Mouse (Mus musculus) adrenal gland, postnatal 4 days (tissue): ENCODE measurements around the gene Pak1ip1. TPM values are rescaled to one million over a fixed set of nuclear protein-coding genes. Genes with fewer than 3 reads are reported as not detected.

Experiments used
- DNase-seq, 2 experiments: peaks; one replicate each; pipeline ENCODE4 v3.0.0; 2021 to 2022; ENCODE audit warnings: low spot score in 2 of 2, mixed read lengths in 2 of 2
- total RNA-seq, 2 experiments: library from RNA; stranded (reverse); gene quantifications; 2 replicates each; pipeline ENCODE4 v1.2.3; 2021

Pak1ip1 gene
- total RNA-seq, 2 experiments from 2014 or later = 63.4 to 66.3 TPM

DNA sequence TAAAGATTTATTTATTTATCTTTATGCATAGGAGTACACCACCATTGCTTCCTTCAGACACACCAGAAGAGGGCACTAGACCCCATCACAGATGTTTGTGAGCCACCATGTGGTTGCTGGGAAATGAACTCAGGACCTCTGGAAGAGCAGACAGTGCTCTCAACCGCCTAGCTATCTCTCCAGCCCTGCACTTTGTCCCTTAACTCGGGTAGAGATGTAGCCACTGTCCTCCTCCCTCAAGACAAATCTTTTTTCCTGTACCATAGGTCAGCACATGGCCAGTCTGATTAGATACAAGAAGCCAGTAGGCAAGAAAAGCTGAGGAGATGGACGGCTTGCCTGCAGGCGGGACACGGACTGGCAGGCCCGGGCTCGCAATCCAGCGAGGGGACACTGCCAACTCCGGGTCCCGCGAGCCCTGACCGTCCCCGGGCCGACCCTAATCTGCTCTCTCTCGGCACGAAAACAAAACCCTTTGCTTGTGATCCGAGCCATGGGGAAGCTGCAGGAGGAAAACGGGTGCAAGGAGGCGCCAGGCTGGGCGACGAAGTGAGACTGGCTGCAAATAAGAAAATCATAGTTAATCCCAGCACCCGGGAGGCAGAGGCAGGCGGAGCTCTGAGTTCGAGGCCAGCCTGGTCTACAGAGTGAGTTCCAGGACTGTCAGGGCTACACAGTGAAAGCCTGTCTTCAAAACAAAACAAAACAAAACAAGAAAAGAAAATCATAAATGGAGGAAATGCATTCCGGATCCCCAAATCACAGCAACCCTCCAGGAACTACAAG lies 490 bp upstream of the Pak1ip1 start:
- peak; percentile 28 to 41 for DNase-seq

DNA sequence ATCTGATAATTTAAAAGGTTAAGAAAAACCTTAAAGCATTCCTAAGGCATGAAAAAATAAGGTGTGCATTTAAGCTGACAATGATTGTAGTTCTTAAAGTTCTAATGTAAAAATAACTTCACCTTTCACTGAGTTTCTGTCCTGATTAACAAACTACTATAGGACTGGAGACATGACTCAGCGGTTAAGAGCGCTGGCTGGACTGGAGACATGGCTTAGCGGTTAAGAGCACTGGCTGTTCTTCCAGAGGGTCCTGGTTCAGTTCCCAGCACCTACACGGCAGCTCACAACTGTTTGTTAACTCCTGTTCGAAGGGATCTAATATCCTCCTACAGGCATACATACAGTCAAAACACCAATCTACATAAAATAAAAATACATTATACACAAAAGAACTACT lies 1.2 kb downstream of the Pak1ip1 start:
- DNase-seq = no peak

DNA sequence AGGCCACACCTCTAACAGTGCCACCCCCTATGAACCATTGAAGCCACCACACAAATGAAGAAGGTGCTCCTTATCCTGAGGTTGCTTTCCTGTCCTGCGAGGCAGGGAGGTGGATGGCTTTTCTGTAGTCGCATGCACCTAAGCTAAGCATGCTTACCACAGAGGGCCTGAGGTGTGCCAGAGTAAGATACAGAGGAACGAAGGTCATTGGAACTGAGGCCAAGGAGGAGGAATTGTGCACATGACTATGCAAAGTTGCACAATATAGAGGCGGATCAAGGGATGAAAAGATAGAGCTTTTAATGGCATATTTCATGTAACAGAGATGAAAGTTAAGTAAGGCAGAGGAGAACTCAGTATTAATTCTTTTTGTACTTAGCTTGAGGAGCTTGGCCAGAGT lies 5.4 kb downstream of the Pak1ip1 start:
- DNase-seq = no peak

GRCm38 (mm10) chr13:41008271-41008670 lies 7.4 kb downstream of the Pak1ip1 start:
- no peak for DNase-seq

DNA sequence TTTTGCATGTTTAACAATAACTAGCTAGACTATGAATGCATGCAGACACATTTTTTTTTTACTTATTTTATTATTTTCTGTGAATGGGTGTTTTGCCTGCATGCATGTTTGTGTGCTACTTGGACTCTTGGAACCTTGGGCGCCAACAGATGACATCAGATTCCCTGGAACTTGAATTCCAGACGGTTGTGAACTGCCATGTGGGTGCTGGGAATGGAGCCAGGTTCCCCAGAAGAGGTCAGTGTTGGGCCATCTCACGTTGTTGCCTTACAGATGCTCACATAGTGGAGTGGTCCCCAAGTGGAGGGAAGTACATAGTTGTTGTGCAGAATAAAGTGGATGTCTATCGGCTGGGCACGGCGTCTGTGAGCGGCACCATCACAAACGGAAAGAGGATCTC lies 8.1 kb downstream of the Pak1ip1 start:
- DNase-seq = no peak

DNA sequence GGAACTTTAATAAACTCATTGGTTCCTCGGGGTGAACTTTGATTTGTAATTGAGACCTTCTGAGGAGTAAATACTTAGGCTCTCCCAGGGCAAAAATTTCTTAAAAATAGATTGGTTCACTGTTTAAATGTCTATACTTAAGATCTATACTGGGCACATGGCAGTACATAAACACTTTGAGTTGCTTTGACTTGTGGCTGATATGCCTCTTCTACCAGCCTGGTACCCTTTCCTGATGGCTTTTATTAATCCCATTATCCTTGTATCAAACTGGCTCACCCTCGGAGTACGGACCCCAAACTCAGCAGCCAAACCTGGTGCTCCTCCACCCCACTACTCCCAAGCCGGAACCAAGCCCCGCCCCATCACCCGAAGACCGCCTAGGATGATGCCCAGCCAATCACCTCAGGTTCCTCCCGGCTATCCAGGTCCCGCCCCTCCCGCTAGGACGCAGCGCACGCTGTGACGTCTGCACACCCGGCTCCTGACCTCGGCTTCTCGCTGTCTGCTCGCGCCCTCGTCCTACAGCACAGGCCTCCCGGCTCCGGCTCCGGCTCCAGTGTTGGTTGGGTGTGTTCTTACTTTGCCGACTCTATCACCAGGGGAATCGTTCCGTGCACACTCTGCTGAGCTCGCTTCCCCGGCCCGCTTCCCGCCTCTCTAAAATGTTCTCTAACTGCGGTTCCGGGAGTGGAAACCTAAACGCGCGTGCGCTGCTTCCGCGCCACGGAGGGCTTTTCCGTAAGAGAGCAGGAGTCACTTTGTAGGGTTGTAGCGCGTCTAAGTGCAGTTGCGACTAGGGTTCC lies 15.2 kb downstream of the Pak1ip1 start, which contains the start of gene Tmem14c:
Tmem14c (plus strand) TSS at position 464 of the 806 bp plus-strand sequence.
- peak; percentile 83 to 89 for DNase-seq

DNA sequence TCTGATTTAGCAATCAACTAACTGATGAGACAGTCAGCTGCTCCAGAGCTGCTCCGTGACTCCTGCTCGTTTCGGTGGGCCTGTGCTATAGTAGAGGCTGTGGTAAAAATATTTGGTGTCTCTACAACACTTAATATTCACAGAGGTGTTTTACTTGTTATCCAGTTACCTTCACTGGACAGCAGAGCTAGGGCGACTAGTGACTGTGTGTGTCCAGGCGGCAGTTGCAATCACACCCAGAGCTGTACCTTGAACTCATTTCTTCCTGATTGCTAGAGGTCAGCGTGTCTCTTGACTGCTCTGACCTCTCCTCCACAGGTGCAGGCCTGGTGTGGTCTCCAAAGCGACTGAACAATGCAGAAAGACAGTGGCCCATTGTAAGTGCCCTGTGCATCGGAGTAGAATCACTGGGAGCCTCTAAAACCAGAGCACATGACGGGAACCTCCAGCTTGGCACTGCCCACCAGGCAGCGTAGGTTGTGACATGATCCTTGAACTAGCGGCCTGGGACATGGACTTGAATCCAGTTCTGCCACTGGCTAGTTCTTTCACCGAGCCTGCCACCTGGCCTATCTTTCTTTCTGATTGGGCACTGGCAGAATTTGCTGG lies 16.1 kb downstream of the Pak1ip1 start:
- DNase-seq = no peak

DNA sequence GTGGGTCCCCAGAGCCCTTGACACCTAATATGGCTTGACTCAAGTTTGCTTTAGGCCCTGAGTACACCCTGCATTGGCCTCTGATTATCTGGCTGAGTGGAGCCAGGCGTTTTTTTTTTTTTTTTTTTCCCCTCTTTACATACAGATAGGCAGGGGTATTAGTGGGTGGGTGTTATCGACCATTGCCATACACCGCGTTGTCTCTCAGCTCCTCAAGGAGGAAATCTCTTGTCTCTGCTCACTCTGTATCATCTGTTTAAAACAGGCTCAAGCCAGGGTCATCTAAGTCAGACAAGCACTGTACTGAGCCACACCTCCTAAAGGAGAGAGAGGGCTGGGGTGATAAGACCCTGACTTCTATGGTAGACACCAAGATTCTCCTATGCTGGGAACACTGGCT lies 17.0 kb downstream of the Pak1ip1 start:
- no peak for DNase-seq

DNA sequence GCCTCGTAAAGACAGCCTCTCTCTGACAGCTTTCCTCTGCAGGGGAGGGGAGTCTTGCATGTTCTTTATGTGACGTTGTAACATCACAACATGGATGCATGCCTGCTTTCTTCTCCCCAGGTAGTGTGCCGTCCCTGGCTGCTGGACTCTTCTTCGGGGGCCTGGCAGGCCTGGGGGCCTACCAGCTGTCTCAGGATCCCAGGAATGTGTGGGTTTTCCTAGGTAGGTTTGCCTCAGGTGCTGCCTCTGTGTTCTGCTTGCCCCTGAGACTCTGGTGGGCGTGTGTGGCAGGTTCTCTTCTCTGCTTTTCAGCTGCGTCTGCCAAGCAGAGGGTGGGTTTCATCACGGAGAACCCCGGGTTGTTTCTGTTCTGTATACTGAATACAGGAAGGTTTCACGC lies 17.4 kb downstream of the Pak1ip1 start:
- no peak for DNase-seq

- no peak for DNase-seq
Measured at GRCm38 (mm10) chr13:41018756-41019591, 18.2 kb downstream of the Pak1ip1 start.

- DNase-seq = no peak
Measured at GRCm38 (mm10) chr13:41020494-41020893, 19.7 kb downstream of the Pak1ip1 start.

DNA sequence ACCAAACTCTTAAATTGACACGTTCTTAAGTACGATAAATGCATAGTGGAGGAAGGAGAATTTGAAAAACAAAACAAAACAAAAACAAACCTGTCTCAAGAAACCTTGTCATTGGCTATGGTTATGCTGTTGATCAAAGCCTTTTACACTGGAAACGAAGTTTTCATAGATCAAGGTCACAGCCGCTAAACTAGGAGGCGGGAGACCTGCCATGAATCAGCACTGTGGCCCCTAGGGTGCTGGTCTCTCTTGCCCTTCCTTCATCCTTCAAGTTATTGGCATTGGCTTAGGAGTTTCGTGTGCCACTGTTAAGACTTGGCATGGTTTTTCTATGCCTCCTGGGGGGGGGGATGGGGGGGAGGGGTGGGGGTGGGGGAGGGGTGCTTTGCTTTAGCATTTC lies 20.8 kb downstream of the Pak1ip1 start:
- DNase-seq = no peak

DNA sequence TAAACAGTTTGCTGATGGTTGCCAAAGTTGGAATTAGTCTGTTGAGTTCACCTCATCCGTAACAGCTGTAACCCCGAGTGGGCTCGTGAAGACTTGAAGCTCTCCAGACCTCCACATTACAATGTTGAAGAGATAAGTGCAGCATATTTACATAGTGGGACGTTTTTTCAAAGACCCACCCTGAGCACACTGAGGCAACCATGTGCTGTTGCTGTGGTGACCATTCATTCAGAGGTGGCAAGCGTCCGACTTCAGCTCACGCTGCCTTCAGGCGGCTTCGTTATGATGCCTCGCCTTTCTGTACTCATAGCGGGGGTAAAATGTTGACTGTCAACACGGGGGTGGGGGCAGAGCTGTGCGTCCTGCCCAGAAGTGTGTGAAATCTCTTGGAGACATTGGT lies 21.3 kb downstream of the Pak1ip1 start:
- DNase-seq = no peak

DNA sequence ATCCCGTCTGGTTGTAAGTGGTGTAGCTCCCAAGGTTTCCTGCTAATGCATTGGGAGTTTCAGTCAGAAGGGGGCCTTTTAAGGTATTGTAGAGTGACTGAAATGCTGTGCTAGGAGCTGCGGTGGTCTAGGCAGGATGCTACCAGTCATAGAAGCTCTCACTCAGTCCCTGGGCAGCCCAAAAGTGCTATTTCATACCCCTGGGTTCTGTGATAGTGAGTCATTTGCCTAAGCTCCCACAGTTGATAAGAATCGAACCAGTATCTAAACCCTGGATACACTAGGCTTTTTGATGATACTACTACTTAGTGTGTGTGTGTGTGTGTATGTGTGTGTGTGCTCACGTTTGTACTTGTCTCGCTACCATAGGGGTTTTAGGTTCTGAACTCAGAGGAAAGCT lies 29.3 kb downstream of the Pak1ip1 start:
- no peak for DNase-seq

- no peak for DNase-seq
Measured at GRCm38 (mm10) chr13:41042511-41042910, 41.7 kb downstream of the Pak1ip1 start.

DNA sequence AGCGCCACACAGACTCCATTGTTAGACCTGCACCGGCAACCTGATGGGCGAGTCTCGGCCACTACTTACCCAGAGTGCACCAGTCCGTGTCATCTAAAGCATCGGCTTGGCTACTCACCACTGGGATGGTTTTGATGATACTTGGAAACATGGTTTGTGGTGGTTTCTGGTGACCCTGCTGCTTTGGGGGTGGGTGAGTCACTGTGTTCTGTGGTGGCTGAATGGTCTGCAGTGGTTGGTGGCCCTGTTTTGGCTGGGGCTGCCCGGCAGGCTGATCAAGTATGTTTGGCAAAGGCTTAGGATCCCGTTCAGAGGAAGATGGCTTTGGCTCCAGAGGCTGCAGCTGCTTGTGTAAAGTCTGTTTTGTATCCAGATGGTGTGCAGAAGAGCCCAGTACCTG lies 45.1 kb downstream of the Pak1ip1 start:
- DNase-seq = no peak

GRCm38 (mm10) chr13:41047280-41047679 lies 46.5 kb downstream of the Pak1ip1 start:
- no peak for DNase-seq

- DNase-seq = no peak
Measured at GRCm38 (mm10) chr13:41051965-41052364, 51.1 kb downstream of the Pak1ip1 start.
